Mouse (Mus musculus): ENCODE data around the gene Pim1. TPM values are rescaled to one million over a fixed set of nuclear protein-coding genes. Genes with fewer than 3 reads are reported as not detected.
A peak's percentile ranks its signal among the peaks of the same experiment; 100 is the strongest.

The Pim1 gene
- polyA plus RNA-seq, 1 experiment: 350 TPM

DNA sequence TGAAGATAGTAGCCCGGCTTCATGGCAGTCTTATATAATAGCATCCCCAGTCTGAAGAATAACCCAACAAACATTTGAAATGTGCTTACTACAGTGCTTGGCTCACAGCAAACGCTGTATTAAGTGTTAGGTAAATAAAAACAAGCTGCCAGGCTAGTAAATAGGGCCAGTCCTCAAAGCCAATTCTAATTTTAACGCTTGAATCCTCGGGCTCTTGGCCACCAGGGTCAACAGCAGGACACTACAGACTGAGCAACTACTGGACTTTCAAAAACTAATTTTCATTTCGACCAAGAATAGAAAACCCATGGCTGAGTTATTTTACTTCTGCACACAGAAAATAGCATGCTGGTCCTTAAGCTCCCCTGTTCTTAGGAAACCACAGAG lies 30.4 kb upstream of the Pim1 start:
- Histone ChIP-seq H3K9ac (ENCODE audit: low read depth, poor library complexity, severe bottlenecking) (peak overlapping the region; percentile 62), H3K4me3 (ENCODE audit: low read depth, low read length) (no peak overlapping the region), H3K4me1 (ENCODE audit: control insufficient read depth, insufficient read depth, low read length) (peaks cover 13% of the 10 kb centered on the region), H3K36me3 (ENCODE audit: control insufficient read depth, insufficient read depth, low read length, poor library complexity, severe bottlenecking) (no peaks in the 10 kb centered on the region), H3K27me3 (ENCODE audit: control insufficient read depth, insufficient read depth, low read length, poor library complexity, severe bottlenecking) (no peaks in the 10 kb centered on the region), H3K27ac (ENCODE audit: insufficient read depth, low read length) (peak overlapping the region; percentile 87), H3K9me3 (replicated peaks; ENCODE audit: control insufficient read depth, insufficient read depth, low read length, poor library complexity, severe bottlenecking) (no peaks in the 10 kb centered on the region)
- TF ChIP-seq EP300 (IDR thresholded peaks at IDR 0.05; ENCODE audit: insufficient read depth, low read depth, low read length): no peak
- TF ChIP-seq POLR2A (IDR thresholded peaks at IDR 0.05; ENCODE audit: insufficient read depth, low read length): no peak
- no peak for TF ChIP-seq CTCF (IDR thresholded peaks at IDR 0.05; ENCODE audit: low read depth, low read length)

DNA sequence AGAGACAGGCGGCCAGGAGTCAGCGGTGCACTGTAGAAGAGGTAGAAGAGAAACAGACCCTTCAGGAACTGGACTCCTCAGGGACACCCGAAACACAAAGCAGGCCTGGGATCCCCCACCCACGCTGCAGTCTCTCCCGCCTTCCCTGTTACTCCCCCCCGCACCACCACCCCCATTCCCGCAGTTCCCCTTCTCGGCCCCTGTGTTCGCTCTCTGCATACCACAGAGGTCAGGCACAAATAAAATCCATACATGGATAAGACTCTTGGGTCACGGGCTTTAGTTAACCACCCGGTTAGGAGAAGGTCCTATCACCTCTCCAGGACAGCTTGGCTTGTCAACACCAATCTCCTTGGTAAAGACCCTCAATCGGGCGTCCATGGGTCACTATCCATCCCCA lies 26.9 kb upstream of the Pim1 start:
- H3K4me1 ChIP-seq (ENCODE audit: control insufficient read depth, insufficient read depth, low read length): peaks cover 7% of the 10 kb centered on the region
- no peak for TF ChIP-seq POLR2A (IDR thresholded peaks at IDR 0.05; ENCODE audit: insufficient read depth, low read length)
- TF ChIP-seq EP300 (IDR thresholded peaks at IDR 0.05; ENCODE audit: insufficient read depth, low read depth, low read length): 0 out of 2 replicates have a peak, but pooled peaks have one; percentile 29
- no peak for TF ChIP-seq CTCF (IDR thresholded peaks at IDR 0.05; ENCODE audit: low read depth, low read length)

DNA sequence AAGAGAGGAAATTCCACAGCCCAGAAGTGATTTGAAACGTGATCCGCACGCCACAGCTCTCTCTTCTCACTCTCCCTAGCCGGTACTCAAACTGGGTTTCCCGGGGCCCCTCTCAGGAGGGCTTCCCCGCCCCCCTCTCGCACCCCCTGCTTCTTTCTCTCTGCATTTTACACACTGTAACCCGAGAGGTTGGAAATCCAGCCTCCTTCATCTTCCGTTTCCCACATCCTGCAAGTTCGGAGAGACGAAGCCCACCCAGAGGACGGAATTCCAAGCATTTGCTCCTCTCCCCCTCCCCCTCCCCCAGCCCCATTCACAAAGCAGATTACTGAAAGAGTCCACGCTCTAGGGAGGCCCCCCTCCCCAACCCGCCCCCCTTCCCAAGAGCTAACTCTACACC lies 26.5 kb upstream of the Pim1 start:
- Histone ChIP-seq H3K4me1 (ENCODE audit: control insufficient read depth, insufficient read depth, low read length) (peaks cover 7% of the 10 kb centered on the region), H3K27ac (ENCODE audit: insufficient read depth, low read length) (peak overlapping the region; percentile 97), H3K27me3 (ENCODE audit: control insufficient read depth, insufficient read depth, low read length, poor library complexity, severe bottlenecking) (no peaks in the 10 kb centered on the region), H3K9me3 (replicated peaks; ENCODE audit: control insufficient read depth, insufficient read depth, low read length, poor library complexity, severe bottlenecking) (no peaks in the 10 kb centered on the region), H3K36me3 (ENCODE audit: control insufficient read depth, insufficient read depth, low read length, poor library complexity, severe bottlenecking) (no peaks in the 10 kb centered on the region), H3K4me3 (ENCODE audit: low read depth, low read length) (peak overlapping the region; percentile 66), H3K9ac (ENCODE audit: low read depth, poor library complexity, severe bottlenecking) (peak overlapping the region; percentile 85)
- TF ChIP-seq CTCF (IDR thresholded peaks at IDR 0.05; ENCODE audit: low read depth, low read length) (no peak), EP300 (IDR thresholded peaks at IDR 0.05; ENCODE audit: insufficient read depth, low read depth, low read length) (peak; percentile 92)

More for the DNA sequence above, 26.9 kb upstream of the Pim1 start:
- Histone ChIP-seq H3K27me3 (ENCODE audit: control insufficient read depth, insufficient read depth, low read length, poor library complexity, severe bottlenecking) (no peaks in the 10 kb centered on the region), H3K9me3 (replicated peaks; ENCODE audit: control insufficient read depth, insufficient read depth, low read length, poor library complexity, severe bottlenecking) (no peaks in the 10 kb centered on the region), H3K9ac (ENCODE audit: low read depth, poor library complexity, severe bottlenecking) (peak overlapping the region; percentile 85), H3K27ac (ENCODE audit: insufficient read depth, low read length) (peak overlapping the region; percentile 88), H3K4me3 (ENCODE audit: low read depth, low read length) (peak overlapping the region; percentile 66), H3K36me3 (ENCODE audit: control insufficient read depth, insufficient read depth, low read length, poor library complexity, severe bottlenecking) (no peaks in the 10 kb centered on the region)

DNA sequence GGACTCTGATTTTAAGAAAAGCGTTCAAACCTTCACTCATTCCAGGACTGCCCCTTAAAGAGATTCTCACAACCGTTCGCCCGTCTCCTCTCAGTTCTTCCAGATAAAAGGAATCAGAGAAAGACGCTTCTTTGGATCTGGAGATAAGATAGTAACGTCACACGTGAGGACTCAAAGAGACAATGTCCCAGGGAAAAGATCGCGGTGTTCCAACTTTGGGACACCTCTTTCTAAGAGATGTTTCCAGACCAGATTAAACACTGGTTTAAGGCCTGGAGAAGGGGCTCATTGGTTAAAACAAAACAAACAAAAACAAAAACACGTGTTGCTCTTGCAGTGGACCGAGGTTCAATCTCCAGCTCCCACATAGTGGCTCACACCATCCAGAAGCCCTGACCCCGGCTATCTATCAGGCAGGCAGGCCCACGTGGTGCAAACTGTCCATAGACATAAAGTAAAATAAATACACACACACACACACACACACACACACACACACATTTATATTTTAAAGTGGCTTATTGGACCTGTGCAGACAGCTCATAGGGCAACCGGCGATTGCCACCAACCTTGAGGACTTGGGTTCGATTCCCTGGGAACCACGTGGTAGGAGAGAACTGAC lies 25.9 kb upstream of the Pim1 start:
- Histone ChIP-seq H3K27me3 (ENCODE audit: control insufficient read depth, insufficient read depth, low read length, poor library complexity, severe bottlenecking) (no peaks in the 10 kb centered on the region), H3K4me3 (ENCODE audit: low read depth, low read length) (no peak overlapping the region), H3K27ac (ENCODE audit: insufficient read depth, low read length) (peak overlapping the region; percentile 97), H3K36me3 (ENCODE audit: control insufficient read depth, insufficient read depth, low read length, poor library complexity, severe bottlenecking) (no peaks in the 10 kb centered on the region), H3K4me1 (ENCODE audit: control insufficient read depth, insufficient read depth, low read length) (peaks cover 7% of the 10 kb centered on the region), H3K9ac (ENCODE audit: low read depth, poor library complexity, severe bottlenecking) (peak overlapping the region; percentile 85), H3K9me3 (replicated peaks; ENCODE audit: control insufficient read depth, insufficient read depth, low read length, poor library complexity, severe bottlenecking) (no peaks in the 10 kb centered on the region)
- no peak for TF ChIP-seq POLR2A (IDR thresholded peaks at IDR 0.05; ENCODE audit: insufficient read depth, low read length)
- no peak for TF ChIP-seq EP300 (IDR thresholded peaks at IDR 0.05; ENCODE audit: insufficient read depth, low read depth, low read length)
- no peak for TF ChIP-seq CTCF (IDR thresholded peaks at IDR 0.05; ENCODE audit: low read depth, low read length)

DNA sequence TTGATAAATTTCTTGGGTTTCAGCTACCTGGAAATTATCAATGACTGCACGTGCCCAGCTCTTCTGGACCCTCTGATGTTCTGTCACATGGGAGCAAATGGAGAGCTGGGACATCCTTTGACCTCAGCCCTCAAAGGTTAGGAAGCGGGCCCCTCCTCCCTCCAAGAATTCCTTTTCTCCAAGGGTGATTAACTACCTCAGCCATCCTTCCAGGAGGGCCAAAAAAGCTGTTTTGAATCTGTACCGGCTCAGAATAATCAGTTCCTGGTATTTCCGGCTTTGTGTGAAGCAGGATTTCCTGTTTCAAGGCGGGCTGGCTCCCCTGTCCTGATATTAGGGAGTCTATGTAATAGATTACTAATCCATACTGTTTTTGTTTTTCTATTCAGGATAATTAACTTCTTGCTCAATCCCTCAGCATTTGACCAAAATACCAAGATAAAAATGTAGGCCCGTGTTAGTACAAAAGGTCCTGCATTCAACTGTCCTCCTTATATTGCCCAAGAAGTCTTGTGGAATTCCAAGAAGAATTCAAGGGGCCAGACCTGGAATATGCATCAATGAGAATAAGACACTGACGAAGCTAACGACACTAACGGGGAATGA lies 25.0 kb upstream of the Pim1 start:
- peak overlapping the region; percentile 60 for H3K9ac ChIP-seq (ENCODE audit: low read depth, poor library complexity, severe bottlenecking)
- H3K27me3 ChIP-seq (ENCODE audit: control insufficient read depth, insufficient read depth, low read length, poor library complexity, severe bottlenecking): no peaks in the 10 kb centered on the region
- no peak overlapping the region for H3K4me3 ChIP-seq (ENCODE audit: low read depth, low read length)
- H3K9me3 ChIP-seq (replicated peaks; ENCODE audit: control insufficient read depth, insufficient read depth, low read length, poor library complexity, severe bottlenecking): no peaks in the 10 kb centered on the region
- no peaks in the 10 kb centered on the region for H3K36me3 ChIP-seq (ENCODE audit: control insufficient read depth, insufficient read depth, low read length, poor library complexity, severe bottlenecking)
- H3K4me1 ChIP-seq (ENCODE audit: control insufficient read depth, insufficient read depth, low read length): peaks cover 7% of the 10 kb centered on the region
- TF ChIP-seq EP300 (IDR thresholded peaks at IDR 0.05; ENCODE audit: insufficient read depth, low read depth, low read length) (peak; percentile 86), POLR2A (IDR thresholded peaks at IDR 0.05; ENCODE audit: insufficient read depth, low read length) (no peak)
- H3K27ac ChIP-seq (ENCODE audit: insufficient read depth, low read length): peak overlapping the region; percentile 97

DNA sequence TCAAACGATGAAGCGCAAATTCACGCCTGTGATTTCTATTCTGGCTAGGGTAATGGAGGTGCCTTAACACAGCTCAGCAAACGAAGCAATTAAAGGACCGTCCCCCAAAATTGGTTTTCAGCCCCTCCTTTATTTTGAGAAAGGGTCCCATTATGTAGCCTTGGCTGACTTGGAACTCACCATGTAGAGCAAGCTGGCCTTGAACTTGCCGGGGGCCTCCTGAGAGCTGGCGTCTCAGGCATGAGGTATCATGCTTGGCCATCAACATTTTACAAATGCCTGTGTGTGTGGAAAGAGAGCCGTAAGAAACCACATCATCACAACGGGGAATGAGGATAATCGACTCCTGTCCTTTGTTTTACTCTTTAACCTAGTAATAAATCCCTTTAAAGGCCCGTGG lies 23.5 kb upstream of the Pim1 start:
- TF ChIP-seq EP300 (IDR thresholded peaks at IDR 0.05; ENCODE audit: insufficient read depth, low read depth, low read length) (no peak), POLR2A (IDR thresholded peaks at IDR 0.05; ENCODE audit: insufficient read depth, low read length) (no peak), CTCF (IDR thresholded peaks at IDR 0.05; ENCODE audit: low read depth, low read length) (no peak)
- H3K4me1 ChIP-seq (ENCODE audit: control insufficient read depth, insufficient read depth, low read length): peaks cover 3% of the 10 kb centered on the region
- H3K36me3 ChIP-seq (ENCODE audit: control insufficient read depth, insufficient read depth, low read length, poor library complexity, severe bottlenecking): no peaks in the 10 kb centered on the region
- no peaks in the 10 kb centered on the region for H3K9me3 ChIP-seq (replicated peaks; ENCODE audit: control insufficient read depth, insufficient read depth, low read length, poor library complexity, severe bottlenecking)
- H3K9ac ChIP-seq (ENCODE audit: low read depth, poor library complexity, severe bottlenecking): peak overlapping the region; percentile 60
- no peaks in the 10 kb centered on the region for H3K27me3 ChIP-seq (ENCODE audit: control insufficient read depth, insufficient read depth, low read length, poor library complexity, severe bottlenecking)
- 0 out of 2 replicates have a peak overlapping the region, but pooled peaks have one; percentile 16 for H3K4me3 ChIP-seq (ENCODE audit: low read depth, low read length)
- peak overlapping the region; percentile 96 for H3K27ac ChIP-seq (ENCODE audit: insufficient read depth, low read length)
